Mouse (Mus musculus) spleen, adult 12 weeks (tissue): Measurements from ENCODE around the gene Pdss2.
"Not testable (repeated sequence)": the region's sequence is repeated elsewhere in the genome, so short reads cannot be mapped to it uniquely, and the experiment has no call there.

Experiments
- DNase-seq: peaks from one replicate; pipeline ENCODE4 v3.0.0; 2022; ENCODE audit warnings: low spot score

Gene Pdss2

GRCm38 (mm10) chr10:43375286-43375685, 154.0 kb downstream of the Pdss2 start:
- no peak for DNase-seq

GRCm38 (mm10) chr10:43376749-43377148, 155.5 kb downstream of the Pdss2 start:
- no peak for DNase-seq

- peak; percentile 44 for DNase-seq
Measured at GRCm38 (mm10) chr10:43378279-43378678, 157.0 kb downstream of the Pdss2 start.

- no peak for DNase-seq
Measured at GRCm38 (mm10) chr10:43378732-43379644, 157.7 kb downstream of the Pdss2 start.

GRCm38 (mm10) chr10:43382660-43383059, 161.4 kb downstream of the Pdss2 start:
- DNase-seq = no peak

GRCm38 (mm10) chr10:43384623-43385022, 163.3 kb downstream of the Pdss2 start:
- DNase-seq = no peak

GRCm38 (mm10) chr10:43392921-43393320, 171.6 kb downstream of the Pdss2 start:
- no peak for DNase-seq

- no peak for DNase-seq
Measured at GRCm38 (mm10) chr10:43393818-43394217, 172.5 kb downstream of the Pdss2 start.

- no peak for DNase-seq
Measured at GRCm38 (mm10) chr10:43395824-43396223, 174.5 kb downstream of the Pdss2 start.

- DNase-seq = no peak
Measured at GRCm38 (mm10) chr10:43399596-43400316, 178.5 kb downstream of the Pdss2 start.

GRCm38 (mm10) chr10:43406107-43406506, 184.8 kb downstream of the Pdss2 start:
- DNase-seq = no peak

GRCm38 (mm10) chr10:43406885-43407284, 185.6 kb downstream of the Pdss2 start:
- no peak for DNase-seq

- no peak for DNase-seq
Measured at GRCm38 (mm10) chr10:43409506-43410230, 188.4 kb downstream of the Pdss2 start.

GRCm38 (mm10) chr10:43411164-43411563, 189.9 kb downstream of the Pdss2 start:
- DNase-seq = not testable (repeated sequence)

GRCm38 (mm10) chr10:43417346-43417745, 196.1 kb downstream of the Pdss2 start:
- DNase-seq = no peak

GRCm38 (mm10) chr10:43420660-43421413, 199.6 kb downstream of the Pdss2 start:
- DNase-seq = no peak

GRCm38 (mm10) chr10:43422061-43422770, 200.9 kb downstream of the Pdss2 start:
- no peak for DNase-seq

GRCm38 (mm10) chr10:43424545-43424944, 203.3 kb downstream of the Pdss2 start:
- DNase-seq = no peak

- DNase-seq = no peak
Measured at GRCm38 (mm10) chr10:43430606-43431005, 209.3 kb downstream of the Pdss2 start.

- no peak for DNase-seq
Measured at GRCm38 (mm10) chr10:43434326-43434725, 213.0 kb downstream of the Pdss2 start.

GRCm38 (mm10) chr10:43435757-43436156, 214.5 kb downstream of the Pdss2 start:
- DNase-seq = no peak
